Mouse (Mus musculus) spleen, adult 2 months (tissue): Measurements from ENCODE around the gene Klf11. TPM values are rescaled to one million over a fixed set of nuclear protein-coding genes. Genes with fewer than 3 reads are reported as not detected.
A peak's percentile ranks its signal among the peaks of the same experiment; 100 is the strongest.

Experiments used
- DNase-seq, 2 experiments: peaks; one replicate each; pipeline versions ENCODE4 v3.0.0 to v3.0.0-alpha.2; 2012 to 2021; ENCODE audit warnings: low spot score in 2 of 2, low read depth in 1 of 2
- H3K27ac ChIP-seq: fragments of 200-500 bp; 2 replicates; pipeline ENCODE4 v1.5.1; 2012; ENCODE audit warnings: low read length, inconsistent platforms; ENCODE audit not compliant: insufficient read depth
- H3K27me3 ChIP-seq: fragments of 200-500 bp; 2 replicates; pipeline ENCODE4 v1.6.1; 2012; ENCODE audit warnings: mild to moderate bottlenecking, moderate library complexity, low read length, inconsistent platforms; ENCODE audit not compliant: control insufficient read depth, insufficient read depth
- H3K36me3 ChIP-seq: fragments of 200-500 bp; 2 replicates; pipeline ENCODE4 v1.6.1; 2012; ENCODE audit warnings: mild to moderate bottlenecking, low read length, inconsistent platforms; ENCODE audit not compliant: control insufficient read depth, insufficient read depth
- H3K4me1 ChIP-seq: fragments of 200-500 bp; 2 replicates; pipeline ENCODE4 v1.6.1; 2011; ENCODE audit warnings: inconsistent platforms; ENCODE audit not compliant: control insufficient read depth, insufficient read depth, insufficient read length
- H3K4me3 ChIP-seq: fragments of 200-500 bp; 2 replicates; pipeline ENCODE4 v1.5.1; 2011; ENCODE audit warnings: mild to moderate bottlenecking, inconsistent platforms; ENCODE audit not compliant: insufficient read depth, insufficient read length; ENCODE audit errors: extremely low read depth
- CTCF ChIP-seq: fragments of 200-500 bp; IDR thresholded peaks from 2 replicates; pipeline ENCODE4 v1.5.1; 2011; ENCODE audit warnings: mild to moderate bottlenecking, inconsistent platforms; ENCODE audit not compliant: insufficient read depth, insufficient read length, insufficient replicate concordance; ENCODE audit errors: extremely low read depth
- POLR2A ChIP-seq: fragments of 200-500 bp; IDR thresholded peaks from 2 replicates; pipeline ENCODE4 v1.6.1; 2011; ENCODE audit warnings: low read depth, low read length, inconsistent platforms
- WGBS: fragments of 180-500 bp; shearing (Covaris S2); methylation state at CpG from one replicate; pipeline ENCODE4 v1.1.7; 2018; 5-methylcytosine and 5-hydroxymethylcytosine counted together
- polyA plus RNA-seq: library from polyadenylated mRNA; depleted of rRNA; stranded (reverse); fragments of >200 nt; gene quantifications from 2 replicates; pipeline ENCODE4 v1.2.3, GENCODE M21; 2012

The Klf11 gene
- polyA plus RNA-seq, 1 experiment = 8.2 TPM

DNA sequence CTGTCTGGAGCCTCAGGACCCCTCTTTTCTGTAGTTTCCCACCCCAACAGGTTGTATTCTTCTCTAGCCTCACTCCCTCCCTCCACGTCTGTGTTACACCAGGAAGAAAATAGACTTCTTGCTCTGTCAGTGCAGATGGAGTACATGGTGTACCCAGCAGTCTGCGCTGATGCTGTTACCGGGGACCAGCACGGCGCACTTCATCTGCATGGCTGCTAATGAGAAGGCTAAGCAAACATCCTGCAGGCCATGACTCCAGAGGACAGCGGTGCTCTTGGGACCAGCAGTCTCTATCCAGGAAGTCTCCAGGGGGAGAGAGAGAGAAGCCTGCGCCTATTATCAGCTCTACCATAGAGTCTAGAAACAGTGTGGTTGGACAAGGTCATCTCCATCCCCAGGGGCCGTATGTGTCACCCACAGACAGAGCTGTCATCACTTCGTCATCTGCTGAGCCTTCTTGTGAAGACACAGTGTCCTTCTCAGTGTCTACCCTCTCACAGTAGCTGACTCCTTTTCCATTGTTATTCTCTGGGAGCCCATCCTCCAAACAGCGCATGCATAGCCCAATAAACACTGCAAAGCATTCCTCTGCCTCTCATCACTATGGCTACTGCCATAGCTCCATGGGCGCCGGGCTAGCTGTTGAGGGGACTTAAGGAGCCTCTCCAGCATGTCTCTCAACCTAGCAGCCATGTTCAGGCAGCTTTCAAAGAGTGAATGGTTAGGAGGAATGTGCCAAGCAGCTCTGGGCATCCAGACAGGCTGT, 27.4 kb upstream of the Klf11 start:
- Histone ChIP-seq H3K27ac (no peak overlapping the region), H3K27me3 (no peaks in the 10 kb centered on the region), H3K36me3 (no peaks in the 10 kb centered on the region), H3K4me3 (no peak overlapping the region), H3K4me1 (no peaks in the 10 kb centered on the region)
- TF ChIP-seq POLR2A = no peak
- DNase-seq = no peak
- WGBS = 91% methylated on average over 12 of the region's 12 CpGs

DNA sequence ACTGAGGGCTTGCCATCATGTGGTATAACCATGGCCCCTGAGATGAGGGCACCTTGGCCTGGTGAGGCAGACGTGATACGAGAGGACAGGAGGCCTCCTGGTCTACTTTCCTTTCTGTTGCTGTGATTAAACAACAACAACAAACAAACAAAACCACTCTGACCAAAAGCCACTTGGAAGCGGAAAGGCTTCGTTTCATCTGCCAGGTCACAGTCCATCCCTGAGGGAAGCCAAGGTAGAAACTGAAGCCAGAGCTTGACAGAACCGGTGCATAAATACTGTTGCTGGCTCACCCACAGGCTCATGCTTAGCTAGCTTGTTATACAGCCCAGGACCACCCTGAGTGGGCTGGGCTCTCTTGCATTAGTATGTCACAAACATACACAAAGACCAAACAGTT, 24.7 kb upstream of the Klf11 start:
- H3K27me3 ChIP-seq = no peaks in the 10 kb centered on the region
- 90% methylated on average over 5 of the region's 5 CpGs for WGBS
- no peaks in the 10 kb centered on the region for H3K4me1 ChIP-seq
- no peak overlapping the region for H3K27ac ChIP-seq
- TF ChIP-seq POLR2A (no peak), CTCF (no peak)
- no peak for DNase-seq
- H3K36me3 ChIP-seq = no peaks in the 10 kb centered on the region
- H3K4me3 ChIP-seq = no peak overlapping the region

DNA sequence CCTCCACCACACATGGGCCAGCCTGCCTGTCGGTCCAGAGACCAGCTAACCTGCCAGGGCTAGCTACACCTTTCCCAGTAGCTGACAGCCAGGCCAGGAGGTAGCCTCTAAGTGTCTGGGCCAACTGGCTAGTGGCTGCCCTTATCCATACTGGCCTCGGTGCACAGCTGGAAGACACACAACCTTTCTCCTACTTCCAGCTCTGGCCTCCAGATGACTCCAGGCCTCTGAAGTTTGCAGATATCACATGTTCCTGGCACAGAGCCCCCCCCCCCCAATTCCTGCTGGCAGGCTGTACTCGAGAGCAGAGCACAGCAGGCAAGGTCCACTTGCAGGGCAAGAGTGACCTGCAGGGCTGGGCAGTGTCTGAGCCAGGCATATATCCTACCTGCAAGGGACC, 23.9 kb upstream of the Klf11 start:
- no peaks in the 10 kb centered on the region for H3K4me1 ChIP-seq
- H3K4me3 ChIP-seq = no peak overlapping the region
- no peaks in the 10 kb centered on the region for H3K27me3 ChIP-seq
- no peaks in the 10 kb centered on the region for H3K36me3 ChIP-seq
- 79% methylated on average over 3 of the region's 3 CpGs for WGBS
- DNase-seq = no peak
- no peak for TF ChIP-seq CTCF
- TF ChIP-seq POLR2A = no peak
- H3K27ac ChIP-seq = no peak overlapping the region

GRCm38 (mm10) chr12:24630220-24630619, 20.9 kb upstream of the Klf11 start:
- H3K4me1 ChIP-seq = peaks cover 19% of the 10 kb centered on the region
- H3K27ac ChIP-seq = no peak overlapping the region
- no peaks in the 10 kb centered on the region for H3K27me3 ChIP-seq
- no peaks in the 10 kb centered on the region for H3K36me3 ChIP-seq
- peak in 1 of 2 experiments; percentile 33 for DNase-seq
- 44% methylated on average over 1 of the region's 1 CpGs for WGBS
- TF ChIP-seq POLR2A (no peak), CTCF (no peak)
- no peak overlapping the region for H3K4me3 ChIP-seq

- no peak for TF ChIP-seq CTCF
- no peak for TF ChIP-seq POLR2A
- no peak for DNase-seq
- Histone ChIP-seq H3K4me1 (peaks cover 19% of the 10 kb centered on the region), H3K27me3 (no peaks in the 10 kb centered on the region), H3K36me3 (no peaks in the 10 kb centered on the region), H3K4me3 (no peak overlapping the region), H3K27ac (no peak overlapping the region)
- 77% methylated on average over 4 of the region's 4 CpGs for WGBS
Observed at GRCm38 (mm10) chr12:24632404-24632803, 18.7 kb upstream of the Klf11 start.

DNA sequence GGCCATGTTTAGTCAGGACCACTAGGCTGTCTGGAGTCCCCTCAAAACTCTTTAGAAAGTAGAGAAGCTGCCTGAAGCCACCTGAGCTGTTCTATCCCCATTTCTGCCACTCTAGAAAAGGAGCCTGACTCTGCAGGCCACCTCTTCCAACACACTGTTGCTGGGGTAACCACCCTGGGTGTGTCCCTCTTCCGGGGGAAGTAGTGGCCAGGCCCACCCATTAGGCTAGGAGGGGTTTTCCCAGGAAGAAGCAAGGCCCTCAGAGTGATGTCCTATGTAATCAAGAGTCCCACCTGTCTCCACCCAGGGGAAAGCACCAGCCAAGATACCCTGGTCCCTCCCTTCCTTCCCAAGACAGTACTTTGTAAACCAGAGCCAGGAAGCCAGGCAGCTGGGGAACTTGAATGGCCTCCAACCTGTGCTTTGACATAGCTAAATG, 17.3 kb upstream of the Klf11 start:
- Histone ChIP-seq H3K4me3 (no peak overlapping the region), H3K36me3 (no peaks in the 10 kb centered on the region), H3K27ac (0 out of 2 replicates have a peak overlapping the region, but pooled peaks have one; percentile 22), H3K27me3 (no peaks in the 10 kb centered on the region), H3K4me1 (peaks cover 19% of the 10 kb centered on the region)
- 23% methylated on average over 1 of the region's 1 CpGs for WGBS
- no peak for DNase-seq
- TF ChIP-seq POLR2A = no peak
- TF ChIP-seq CTCF = no peak

GRCm38 (mm10) chr12:24634212-24634611, 16.9 kb upstream of the Klf11 start:
- Histone ChIP-seq H3K27me3 (no peaks in the 10 kb centered on the region), H3K4me3 (no peak overlapping the region), H3K27ac (no peak overlapping the region; the same call in 1 of the 2 replicates), H3K4me1 (peaks cover 19% of the 10 kb centered on the region), H3K36me3 (no peaks in the 10 kb centered on the region)
- DNase-seq = no peak
- 50% methylated on average over 4 of the region's 4 CpGs for WGBS
- TF ChIP-seq POLR2A (no peak), CTCF (no peak)
